Mouse (Mus musculus) heart, adult 11 months (tissue): ENCODE results near the gene Znhit1.
"Not testable (repeated sequence)": the region's sequence is repeated elsewhere in the genome, so short reads cannot be mapped to it uniquely, and the experiment has no call there.

Source experiments
- DNase-seq: peaks from one replicate; pipeline ENCODE4 v3.0.0; 2022

Znhit1 gene

DNA sequence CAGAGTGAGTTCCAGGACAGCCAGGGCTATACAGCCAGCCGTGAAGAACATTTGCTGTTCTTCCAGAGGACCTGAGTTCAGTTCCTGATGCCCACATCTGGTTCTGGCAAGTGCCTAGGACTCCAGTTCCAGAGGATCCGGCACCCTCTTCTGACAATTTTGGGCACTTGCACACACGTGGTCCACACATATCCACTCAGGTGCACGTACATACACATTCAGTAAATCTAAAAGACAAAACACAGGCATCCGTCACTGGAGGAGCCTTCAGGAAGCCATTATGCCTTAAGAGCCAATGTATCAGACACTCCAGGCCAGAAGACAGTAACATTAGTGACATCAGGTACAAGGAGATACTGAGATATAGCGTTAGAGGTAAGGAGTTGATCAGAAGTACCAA lies 37.3 kb downstream of the Znhit1 start:
- no peak for DNase-seq

- not testable (repeated sequence) for DNase-seq
Observed at GRCm38 (mm10) chr5:136949551-136950336, 38.1 kb downstream of the Znhit1 start.

- no peak for DNase-seq
Observed at GRCm38 (mm10) chr5:136947874-136948273, 39.9 kb downstream of the Znhit1 start.

GRCm38 (mm10) chr5:136945084-136945483 lies 42.7 kb downstream of the Znhit1 start:
- no peak for DNase-seq

GRCm38 (mm10) chr5:136943382-136943781 lies 44.4 kb downstream of the Znhit1 start:
- no peak for DNase-seq

DNA sequence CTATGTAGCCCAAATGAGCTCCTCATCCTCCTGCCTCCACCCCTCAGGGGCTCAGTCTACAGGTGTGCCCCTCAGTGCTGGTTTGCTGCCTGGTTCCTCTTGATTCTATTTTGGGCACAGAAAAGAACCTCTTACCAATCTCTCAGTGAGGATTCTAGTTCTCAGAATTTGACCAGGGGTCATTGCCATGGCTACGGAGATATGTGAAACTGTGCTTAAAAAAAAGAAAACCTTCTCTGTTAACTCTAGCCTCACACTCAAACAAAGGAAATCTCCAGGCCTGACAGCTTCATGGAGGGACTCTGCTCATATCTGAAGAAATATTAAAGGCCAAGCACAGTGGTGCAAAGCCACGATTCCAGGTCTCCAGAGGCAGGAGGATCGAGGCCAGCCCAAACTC lies 45.0 kb downstream of the Znhit1 start:
- no peak for DNase-seq

DNA sequence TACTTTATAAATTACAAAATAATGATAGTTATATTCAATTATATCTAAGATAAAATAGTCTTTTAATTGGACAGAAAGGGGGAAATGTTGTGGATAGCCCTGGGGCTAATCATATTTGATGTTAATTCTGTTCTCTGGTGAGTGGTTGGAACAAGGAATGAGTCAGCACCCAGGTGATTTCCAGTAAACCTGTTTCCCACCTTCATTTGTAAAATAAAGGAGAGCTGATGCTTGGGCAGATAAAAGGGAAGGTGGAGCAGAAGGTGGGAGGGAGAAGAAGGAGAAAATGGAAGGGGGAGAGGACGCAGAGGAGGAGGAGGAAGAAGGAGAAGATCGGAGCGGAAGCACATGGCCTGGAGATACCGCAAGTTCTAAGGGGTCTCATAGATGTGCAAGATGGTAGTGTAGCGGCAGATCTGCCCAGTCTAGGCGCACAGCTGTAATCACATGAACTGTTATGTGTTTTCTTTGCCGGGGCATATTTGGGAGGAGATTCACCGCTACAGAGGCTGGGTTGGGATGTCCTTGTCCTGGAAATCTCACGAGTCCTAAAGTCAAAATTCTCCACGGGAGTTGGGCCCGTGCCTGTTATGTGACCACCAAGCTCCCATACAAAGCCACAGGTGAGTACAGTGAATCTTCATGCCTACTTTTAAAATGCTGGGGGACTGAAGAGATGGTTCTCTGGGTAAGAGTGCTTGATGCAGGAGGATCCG lies 46.8 kb downstream of the Znhit1 start:
- no peak for DNase-seq

GRCm38 (mm10) chr5:136940029-136940428 lies 47.8 kb downstream of the Znhit1 start:
- not testable (repeated sequence) for DNase-seq

- DNase-seq: no peak
Observed at GRCm38 (mm10) chr5:136939284-136939683, 48.5 kb downstream of the Znhit1 start.

DNA sequence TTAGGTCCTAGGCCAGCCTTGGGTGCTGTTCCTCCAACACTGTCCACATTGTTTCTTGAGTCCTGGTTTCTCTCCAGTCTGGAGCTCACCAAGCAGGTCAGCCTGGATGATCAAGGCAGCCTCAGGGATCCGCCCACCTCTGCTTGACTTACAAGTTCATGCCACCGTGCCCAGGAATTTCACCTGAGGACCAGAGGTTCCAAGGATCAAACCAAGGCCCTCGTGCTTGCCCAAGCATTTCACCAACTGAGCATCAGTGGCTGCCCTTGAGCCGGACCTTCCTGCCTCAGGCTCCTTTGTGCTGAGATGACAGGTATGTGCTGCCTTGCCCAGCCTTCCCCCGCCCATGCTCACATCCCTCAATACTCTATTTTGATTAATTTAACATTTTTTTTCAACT lies 50.2 kb downstream of the Znhit1 start:
- DNase-seq: no peak

DNA sequence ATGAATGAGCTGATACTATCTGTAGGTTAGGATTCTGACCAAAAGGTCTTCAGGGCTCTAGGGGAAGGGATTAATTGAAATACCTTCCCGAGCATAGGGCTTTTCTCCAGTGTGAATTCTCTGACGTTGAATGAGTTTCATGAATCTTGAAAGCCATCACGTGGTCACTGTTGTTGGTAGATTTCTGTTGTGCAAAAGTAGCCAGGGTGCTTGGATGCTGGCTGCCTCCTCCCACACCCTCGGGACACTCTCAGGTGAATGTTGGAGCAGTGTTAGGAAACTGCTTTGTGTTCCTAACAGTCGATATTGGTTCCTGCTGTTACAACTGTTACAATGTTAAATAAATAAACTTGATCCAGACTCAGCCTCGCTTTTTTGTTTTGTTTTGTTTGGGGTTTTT lies 51.1 kb downstream of the Znhit1 start:
- DNase-seq: no peak

DNA sequence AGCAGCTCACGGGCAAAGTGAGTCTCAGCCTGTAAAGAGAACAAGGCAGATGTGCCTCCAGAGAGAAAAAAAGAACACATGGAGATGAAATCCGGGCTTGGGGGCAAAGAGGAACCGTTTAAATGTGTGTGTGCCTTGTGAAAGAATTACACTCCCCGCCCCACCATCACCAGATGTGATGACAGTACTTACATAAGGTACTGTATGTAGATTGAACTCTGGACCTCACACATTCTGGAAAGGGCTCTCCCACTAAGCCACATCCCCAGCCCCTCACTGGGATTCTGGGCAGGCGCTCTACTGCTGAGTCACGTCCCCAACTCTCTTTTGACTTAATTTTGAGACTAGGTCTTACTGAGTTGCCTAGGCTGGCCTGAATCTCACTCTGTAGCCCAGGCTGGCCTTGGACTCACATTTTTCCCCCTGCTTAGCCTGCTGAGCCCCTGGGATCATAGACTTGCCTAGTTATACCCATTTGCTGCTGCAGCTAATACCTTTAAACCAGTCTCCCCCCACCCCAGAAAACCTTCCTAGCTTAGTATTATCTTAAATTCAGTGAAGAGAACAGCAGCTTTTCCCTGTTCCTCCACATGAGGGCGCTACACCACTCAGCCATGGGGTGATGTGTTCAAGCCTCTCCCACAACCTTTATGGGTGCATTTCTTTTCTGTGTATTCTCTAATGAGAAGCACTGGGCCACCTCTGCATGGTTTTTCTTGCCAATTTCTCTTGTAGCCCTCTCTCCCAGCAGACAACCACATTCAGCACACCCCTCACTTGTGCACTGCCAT lies 51.7 kb downstream of the Znhit1 start:
- DNase-seq: no peak

DNA sequence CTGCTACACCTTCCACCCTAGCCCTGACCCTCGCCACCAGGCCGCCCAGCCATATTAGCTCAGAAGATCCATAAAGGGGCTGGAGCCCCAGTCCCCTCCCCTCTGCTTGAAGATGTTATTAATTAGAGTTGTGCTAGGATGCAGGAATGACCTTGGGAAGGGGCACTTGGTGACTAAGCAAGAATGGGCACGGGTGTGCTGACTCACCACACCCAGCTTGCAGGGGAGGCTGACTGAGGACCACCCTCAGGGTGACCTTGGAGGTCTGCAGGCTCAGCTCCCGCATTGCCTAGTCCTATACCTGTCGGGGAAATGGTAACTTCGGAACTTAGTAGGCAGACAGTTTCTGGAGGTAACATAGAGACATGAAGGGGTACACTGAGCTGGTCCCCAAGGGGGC lies 53.9 kb downstream of the Znhit1 start:
- DNase-seq: no peak

GRCm38 (mm10) chr5:136932956-136933355 lies 54.9 kb downstream of the Znhit1 start:
- DNase-seq: no peak
